Mouse (Mus musculus) kidney, adult 2 months (tissue): ENCODE data around the gene Lasp1. TPM values are rescaled to one million over a fixed set of nuclear protein-coding genes. Genes with fewer than 3 reads are reported as not detected.

Experiments
- DNase-seq: peaks from one replicate; pipeline ENCODE4 v3.0.0; 2021
- H3K27ac ChIP-seq: fragments of 200-500 bp; 2 replicates; pipeline ENCODE4 v1.5.1; 2012; ENCODE audit warnings: low read depth, low read length, control low read depth, inconsistent platforms; ENCODE audit not compliant: insufficient read depth
- H3K27me3 ChIP-seq: fragments of 200-500 bp; replicated peaks from 2 replicates; pipeline ENCODE4 v1.6.1; 2012; ENCODE audit warnings: mild to moderate bottlenecking, moderate library complexity, low read length, inconsistent platforms; ENCODE audit not compliant: control insufficient read depth, insufficient read depth
- H3K36me3 ChIP-seq: fragments of 200-500 bp; 2 replicates; pipeline ENCODE4 v1.6.1; 2012; ENCODE audit warnings: mild to moderate bottlenecking, moderate library complexity, low read length, inconsistent platforms; ENCODE audit not compliant: control insufficient read depth, insufficient read depth
- H3K4me1 ChIP-seq: fragments of 200-500 bp; 2 replicates; pipeline ENCODE4 v1.6.1; 2011; ENCODE audit warnings: low read length; ENCODE audit not compliant: control insufficient read depth, insufficient read depth
- H3K4me3 ChIP-seq: fragments of 200-500 bp; 2 replicates; pipeline ENCODE4 v1.5.1; 2011; ENCODE audit warnings: mild to moderate bottlenecking, low read depth, low read length, control low read depth; ENCODE audit not compliant: insufficient read depth
- CTCF ChIP-seq: fragments of 200-500 bp; conservative IDR thresholded peaks from 2 replicates; pipeline ENCODE4 v1.5.1; 2011; ENCODE audit warnings: low read depth, mild to moderate bottlenecking, control low read depth, low read length, moderate library complexity, mixed read lengths; ENCODE audit not compliant: insufficient read depth, insufficient read length
- POLR2A ChIP-seq: fragments of 200-500 bp; IDR thresholded peaks from one replicate; pipeline ENCODE4 v1.6.1; 2011; ENCODE audit warnings: low read depth, low read length, control low read depth
- WGBS: fragments of 180-500 bp; shearing (Covaris S2); methylation state at CpG from one replicate; pipeline ENCODE4 v1.1.7; 2018; 5-methylcytosine and 5-hydroxymethylcytosine counted together
- polyA plus RNA-seq: library from polyadenylated mRNA; depleted of rRNA; stranded (reverse); fragments of >200 nt; gene quantifications from 2 replicates; pipeline ENCODE4 v1.2.3, GENCODE M21; 2012

Gene Lasp1
- polyA plus RNA-seq, 1 experiment, result 106 TPM

DNA sequence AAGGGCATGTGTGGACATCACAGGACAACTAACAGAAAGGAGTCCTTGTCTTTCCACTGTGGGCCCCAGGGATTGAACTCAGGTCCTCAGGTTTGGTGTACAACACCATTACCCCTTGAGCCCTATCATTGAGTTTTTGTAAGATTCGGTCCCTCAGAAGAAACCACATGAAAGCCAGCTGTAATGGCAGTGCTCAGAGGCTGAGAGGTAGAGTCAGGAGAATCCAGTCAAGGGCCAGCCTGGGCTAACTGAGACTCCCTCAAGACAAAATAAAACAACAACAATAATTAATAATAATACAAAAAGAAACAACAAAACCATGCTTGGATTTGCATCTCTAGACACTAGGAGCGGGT is 41.3 kb downstream of the Lasp1 start:
- H3K4me1 ChIP-seq, result peaks cover 2% of the 10 kb centered on the region; the same call in 1 of the 2 replicates
- no peak for DNase-seq
- no peaks in the 10 kb centered on the region for H3K27me3 ChIP-seq
- no peak overlapping the region for H3K4me3 ChIP-seq
- no peak overlapping the region for H3K27ac ChIP-seq
- H3K36me3 ChIP-seq, result no peaks in the 10 kb centered on the region; the same call in 1 of the 2 replicates
- WGBS, result 66% methylated on average over 2 of the region's 2 CpGs
- TF ChIP-seq CTCF (no peak), POLR2A (no peak)

DNA sequence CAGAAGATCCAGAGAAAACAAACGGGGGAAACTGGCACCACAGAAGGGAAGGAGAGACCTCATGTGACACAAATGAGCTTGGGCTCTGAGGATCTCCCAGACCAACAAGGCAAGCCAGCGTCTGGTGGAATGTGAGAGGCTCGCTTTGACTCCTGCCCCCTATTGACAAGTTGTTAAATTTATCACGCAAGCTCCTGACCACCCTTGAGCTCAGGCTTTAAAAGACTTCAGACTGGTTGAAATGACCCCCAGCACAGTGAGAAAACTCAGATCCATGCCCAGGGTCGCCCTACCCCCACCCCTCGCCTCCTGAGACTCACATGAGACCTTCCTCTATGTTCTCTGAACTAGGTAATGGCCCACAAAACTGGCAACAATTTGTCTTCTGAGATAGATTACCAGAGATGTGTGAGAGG is 41.7 kb downstream of the Lasp1 start, which contains the start of gene B230217C12Rik:
Gene B230217C12Rik, plus strand, starts transcription at position 242 of the 416 bp plus-strand sequence.
- Histone ChIP-seq H3K27me3 (no peaks in the 10 kb centered on the region), H3K36me3 (no peaks in the 10 kb centered on the region; the same call in 1 of the 2 replicates), H3K4me1 (peaks cover 2% of the 10 kb centered on the region; the same call in 1 of the 2 replicates), H3K4me3 (peak within 1 kb of the TSS; percentile 29), H3K27ac (peak within 1 kb of the TSS; percentile 61; the same call in 1 of the 2 replicates)
- 5% methylated on average over 6 of the region's 6 CpGs for WGBS
- DNase-seq, result peak; percentile 37
- TF ChIP-seq CTCF (peak; percentile 53), POLR2A (no peak)

DNA sequence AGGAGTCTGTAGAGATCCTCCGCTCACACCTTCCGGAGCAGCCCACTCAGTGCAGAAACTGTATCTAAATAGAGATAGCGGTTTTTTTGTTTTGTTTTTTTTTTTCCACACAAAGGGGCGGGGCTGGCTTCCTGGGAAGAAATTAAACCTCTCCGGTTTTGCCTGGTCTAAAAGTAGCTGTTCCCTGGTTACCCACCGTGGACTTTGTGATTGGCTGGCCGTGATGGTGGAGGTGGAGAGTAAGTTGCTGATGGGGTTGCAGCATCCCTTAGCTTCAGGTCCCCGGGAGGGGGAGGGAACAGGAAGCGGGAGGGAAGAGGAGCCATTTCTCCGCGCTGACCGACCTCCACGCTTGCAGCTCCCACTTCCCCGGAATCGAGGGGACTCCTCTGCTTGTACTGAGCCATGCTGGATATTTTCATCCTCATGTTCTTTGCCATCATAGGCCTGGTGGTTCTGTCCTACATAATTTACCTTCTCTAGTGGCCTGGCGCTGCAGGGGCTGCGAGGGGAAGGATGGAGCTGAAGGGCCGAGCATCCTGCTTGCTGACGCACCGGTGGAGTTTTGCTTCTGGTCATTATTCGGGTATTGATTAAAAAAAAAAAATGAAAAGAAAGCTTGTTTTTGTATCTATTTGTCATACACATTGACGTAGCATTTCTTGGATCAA is 42.3 kb downstream of the Lasp1 start:
- H3K27me3 ChIP-seq, result no peaks in the 10 kb centered on the region
- peak overlapping the region; percentile 61; the same call in 1 of the 2 replicates for H3K27ac ChIP-seq
- TF ChIP-seq POLR2A (no peak), CTCF (no peak)
- peak overlapping the region; percentile 29 for H3K4me3 ChIP-seq
- WGBS, result 6% methylated on average over 22 of the region's 22 CpGs
- no peaks in the 10 kb centered on the region for H3K36me3 ChIP-seq
- peaks cover 2% of the 10 kb centered on the region; the same call in 1 of the 2 replicates for H3K4me1 ChIP-seq
- peak; percentile 91 for DNase-seq

DNA sequence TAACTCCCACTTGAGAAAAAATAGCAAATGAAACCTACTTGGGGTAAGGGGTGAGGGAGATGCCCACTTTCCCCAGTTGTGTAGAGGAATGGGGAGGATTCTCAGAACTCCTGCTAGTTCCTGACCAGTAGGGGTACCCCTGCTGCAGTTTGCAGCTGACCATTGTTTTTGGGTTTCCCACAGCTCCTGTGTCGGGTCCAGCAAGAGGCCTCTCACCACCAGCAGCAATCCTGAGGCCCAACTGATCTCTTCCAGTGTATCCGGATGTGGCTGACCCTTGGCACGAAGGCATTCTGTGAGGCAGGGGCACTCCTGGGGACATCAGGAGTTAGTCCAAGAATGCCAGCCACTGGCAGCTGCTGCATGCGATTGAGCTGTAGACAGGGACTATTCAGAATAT is 43.2 kb downstream of the Lasp1 start:
- no peak for DNase-seq
- Histone ChIP-seq H3K27me3 (no peaks in the 10 kb centered on the region), H3K36me3 (no peaks in the 10 kb centered on the region), H3K4me3 (no peak overlapping the region), H3K4me1 (no peaks in the 10 kb centered on the region; the same call in 1 of the 2 replicates), H3K27ac (no peak overlapping the region)
- no peak for TF ChIP-seq CTCF
- TF ChIP-seq POLR2A, result no peak
- 73% methylated on average over 4 of the region's 4 CpGs for WGBS

DNA sequence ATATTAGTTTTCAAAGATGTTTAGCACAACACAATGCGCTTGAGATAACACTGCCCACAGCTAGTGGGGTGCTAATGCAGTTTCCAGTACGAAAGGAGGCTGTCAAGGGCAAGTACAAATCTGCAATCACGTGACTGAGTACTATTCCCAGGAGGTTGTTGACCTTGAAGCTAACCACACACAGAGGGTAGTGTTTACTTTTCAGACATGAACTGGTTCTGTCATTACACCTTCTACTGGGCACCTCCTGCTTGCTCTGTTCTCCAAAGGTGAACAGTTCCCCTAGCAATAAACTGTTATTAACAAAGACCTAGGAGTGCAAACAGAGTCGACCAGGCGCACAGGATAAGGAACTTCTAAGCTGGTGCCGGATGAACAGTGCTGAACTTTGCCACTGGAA is 51.6 kb downstream of the Lasp1 start:
- TF ChIP-seq CTCF (no peak), POLR2A (no peak)
- peaks cover 6% of the 10 kb centered on the region; the same call in 1 of the 2 replicates for H3K4me1 ChIP-seq
- peak overlapping the region; percentile 27; the same call in 1 of the 2 replicates for H3K27ac ChIP-seq
- DNase-seq, result peak; percentile 81
- no peak overlapping the region for H3K4me3 ChIP-seq
- 41% methylated on average over 6 of the region's 6 CpGs for WGBS
- H3K36me3 ChIP-seq, result no peaks in the 10 kb centered on the region
- no peaks in the 10 kb centered on the region for H3K27me3 ChIP-seq

DNA sequence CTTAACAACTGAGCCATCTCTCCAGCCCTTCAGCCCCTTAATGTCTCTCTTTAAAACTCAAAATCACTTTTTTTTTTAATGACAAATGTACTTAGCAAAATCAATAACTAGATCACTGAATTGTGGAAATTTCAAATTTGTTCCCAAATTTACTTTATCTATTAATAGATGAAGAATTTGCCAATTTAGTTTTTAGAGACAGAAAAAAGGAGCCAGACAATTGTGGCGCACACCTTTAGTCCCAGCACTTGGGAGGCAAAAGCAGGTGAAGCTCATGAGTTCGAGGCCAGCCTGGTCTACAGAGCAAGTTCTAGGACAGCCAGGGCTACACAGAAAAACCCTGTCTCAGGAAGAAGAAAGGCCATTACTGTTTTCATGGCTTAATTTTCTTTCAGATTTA is 52.8 kb downstream of the Lasp1 start:
- Histone ChIP-seq H3K4me3 (no peak overlapping the region), H3K27ac (no peak overlapping the region), H3K4me1 (peaks cover 6% of the 10 kb centered on the region; the same call in 1 of the 2 replicates), H3K36me3 (no peaks in the 10 kb centered on the region), H3K27me3 (no peaks in the 10 kb centered on the region)
- TF ChIP-seq CTCF (no peak), POLR2A (no peak)
- WGBS, result 98% methylated on average over 2 of the region's 2 CpGs
- DNase-seq, result no peak

DNA sequence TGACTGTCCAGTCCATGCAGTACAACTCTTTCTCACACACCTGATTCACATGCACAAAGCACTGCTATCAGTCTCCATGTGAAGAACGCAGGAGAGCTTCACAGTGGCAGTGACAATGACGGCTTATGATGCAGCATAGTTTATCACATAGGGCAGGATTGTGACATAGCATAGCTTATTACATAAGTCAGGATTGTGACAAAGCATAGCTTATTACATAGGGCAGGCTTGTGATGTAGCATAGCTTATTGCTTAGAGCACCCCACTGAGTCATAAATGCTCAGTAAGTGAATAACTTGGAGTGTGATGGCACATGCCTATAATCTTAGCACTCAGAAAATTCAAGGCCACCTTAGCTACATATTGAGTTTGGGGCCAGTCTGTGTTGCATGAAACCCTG is 56.7 kb downstream of the Lasp1 start:
- H3K27ac ChIP-seq, result no peak overlapping the region
- WGBS, result 92% methylated on average over 2 of the region's 2 CpGs
- no peak for DNase-seq
- TF ChIP-seq CTCF (no peak), POLR2A (no peak)
- H3K4me3 ChIP-seq, result no peak overlapping the region
- peaks cover 3% of the 10 kb centered on the region; the same call in 1 of the 2 replicates for H3K4me1 ChIP-seq
- no peaks in the 10 kb centered on the region for H3K36me3 ChIP-seq
- H3K27me3 ChIP-seq, result no peaks in the 10 kb centered on the region
